Mouse (Mus musculus): Measurements from ENCODE around the gene Krtap14. TPM values are rescaled to one million over a fixed set of nuclear protein-coding genes. Genes with fewer than 3 reads are reported as not detected.

Krtap14 gene
- not detected for total RNA-seq (2021)
- long read RNA-seq, experiment 1, result 0 reads
- long read RNA-seq, experiment 2, result 0 reads

DNA sequence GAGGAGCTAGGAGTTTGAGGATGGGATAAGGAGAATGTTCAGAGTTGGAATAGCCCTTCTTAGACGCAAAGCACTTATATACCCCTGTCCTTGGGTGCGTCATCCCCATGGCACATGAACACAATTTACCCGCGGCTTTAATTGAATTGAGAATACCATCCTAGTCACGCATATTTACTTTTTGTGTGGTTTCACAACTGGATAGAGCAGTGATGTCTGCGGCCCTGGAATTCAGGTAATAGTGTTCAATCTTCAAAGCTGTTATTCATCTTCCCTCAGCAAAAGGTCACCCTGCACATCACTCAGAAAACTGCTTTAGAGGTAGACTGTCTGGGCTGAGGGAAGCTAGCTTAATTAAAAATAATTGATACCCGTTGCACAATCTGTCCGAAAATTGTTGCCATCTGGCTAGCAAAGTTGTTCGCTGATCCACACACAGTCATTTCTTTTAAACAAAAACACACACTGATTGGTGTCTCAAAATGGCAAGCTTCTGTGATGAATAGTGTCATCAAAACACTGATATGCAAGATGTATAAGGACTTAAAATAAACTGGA lies at the start of gene Krtap14:
Gene Krtap14 (minus strand): TSS at position 51 of the 558 bp plus-strand sequence.
- DNase-seq, result no peak
- intact Hi-C loops (cut with DNase I; ENCODE audit: low total_unique reads), result loop anchor here (5.0 kb wide), 1 partner anchor 169 kb away; no protein-coding TSS in a partner anchor

DNA sequence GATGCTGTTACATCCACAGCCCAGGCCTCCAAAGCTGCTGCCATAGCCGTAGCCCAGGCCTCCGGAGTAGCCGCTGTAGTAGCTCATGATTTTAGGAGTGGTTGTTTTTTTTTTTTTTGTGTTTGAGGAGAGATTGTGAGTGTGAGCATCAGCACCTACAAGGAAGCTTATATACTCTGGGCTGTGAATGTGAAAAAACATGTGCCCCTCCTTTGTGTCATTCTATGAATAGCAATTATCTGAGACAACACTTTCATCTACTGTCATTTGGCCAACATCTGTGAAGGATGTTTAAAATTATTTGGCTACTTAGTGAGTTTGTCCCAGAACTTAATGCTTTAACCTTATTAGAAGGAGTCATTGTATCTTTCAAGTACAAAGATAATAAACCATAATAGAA lies 48.2 kb upstream of the Krtap14 start, which contains the start of gene Krtap19-2:
Gene Krtap19-2 (minus strand): TSS at position 101 of the 400 bp plus-strand sequence.
- intact Hi-C loops (cut with DNase I; ENCODE audit: low total_unique reads), result no loop called here
- DNase-seq, result no peak

DNA sequence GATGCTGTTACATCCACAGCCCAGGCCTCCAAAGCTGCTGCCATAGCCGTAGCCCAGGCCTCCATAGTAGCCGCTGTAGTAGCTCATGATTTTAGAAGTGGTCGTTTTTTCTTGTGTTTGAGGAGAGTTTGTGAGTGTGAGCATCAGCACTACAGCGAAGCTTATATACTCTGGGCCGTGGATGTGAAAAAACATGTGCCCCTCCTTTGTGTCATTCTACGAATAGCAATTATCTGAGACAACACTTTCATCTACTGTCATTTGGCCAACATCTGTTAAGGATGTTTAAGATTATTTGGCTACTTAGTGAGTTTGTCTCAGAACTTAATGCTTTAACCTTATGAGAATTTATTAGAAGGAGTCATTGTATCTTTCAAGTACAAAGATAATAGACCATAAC lies 43.4 kb upstream of the Krtap14 start, which contains the start of gene Krtap19-1:
Gene Krtap19-1 (minus strand): TSS at position 101 of the 400 bp plus-strand sequence.
- no peak for DNase-seq
- intact Hi-C loops (cut with DNase I; ENCODE audit: low total_unique reads), result no loop called here

DNA sequence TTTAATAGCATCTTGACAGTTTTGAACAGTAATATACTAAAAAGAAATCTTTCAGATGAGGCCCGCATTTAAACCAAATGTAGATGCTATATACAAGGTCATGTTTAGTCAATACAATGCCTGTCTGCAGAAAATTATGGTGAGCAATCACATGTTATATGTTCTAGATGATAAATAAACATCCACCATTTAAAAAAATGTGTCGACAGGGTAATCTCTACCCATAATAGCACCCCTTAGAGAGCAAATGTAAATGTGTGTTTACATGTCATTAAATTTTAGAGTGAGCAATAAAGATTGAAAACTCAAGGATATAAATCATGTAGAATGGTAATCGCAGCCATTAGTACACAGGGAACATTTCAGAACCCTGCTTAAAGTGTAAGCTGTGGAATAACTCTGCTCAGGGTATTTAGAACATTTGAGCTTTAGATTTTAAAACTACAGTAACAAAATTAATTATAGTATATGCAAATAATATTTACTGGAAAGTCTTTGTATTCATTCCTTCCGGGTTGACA lies 39.0 kb upstream of the Krtap14 start:
- intact Hi-C loops (cut with DNase I; ENCODE audit: low total_unique reads), result no loop called here

DNA sequence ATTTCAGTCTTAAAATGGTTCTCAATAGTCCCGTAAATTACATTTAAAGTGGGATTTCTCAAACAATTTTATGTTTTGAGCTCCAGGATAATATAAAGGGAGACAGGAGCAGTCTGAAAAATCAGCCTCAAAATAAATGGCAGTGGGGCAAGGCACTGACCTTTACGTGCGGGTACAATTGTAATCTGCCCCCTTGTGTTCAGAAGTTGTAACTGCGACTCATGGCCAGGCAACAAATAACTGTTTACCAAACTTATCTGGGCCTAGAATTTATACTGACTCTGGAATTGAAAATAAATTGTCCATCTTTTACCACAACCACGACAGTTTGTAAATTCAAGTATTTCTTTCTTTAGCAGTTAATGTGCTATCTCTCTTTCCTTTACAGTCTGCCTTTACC lies 25.5 kb upstream of the Krtap14 start:
- intact Hi-C loops (cut with DNase I; ENCODE audit: low total_unique reads), result no loop called here
- no peak for DNase-seq

More for the DNA sequence above, 39.0 kb upstream of the Krtap14 start:
- DNase-seq, result no peak

DNA sequence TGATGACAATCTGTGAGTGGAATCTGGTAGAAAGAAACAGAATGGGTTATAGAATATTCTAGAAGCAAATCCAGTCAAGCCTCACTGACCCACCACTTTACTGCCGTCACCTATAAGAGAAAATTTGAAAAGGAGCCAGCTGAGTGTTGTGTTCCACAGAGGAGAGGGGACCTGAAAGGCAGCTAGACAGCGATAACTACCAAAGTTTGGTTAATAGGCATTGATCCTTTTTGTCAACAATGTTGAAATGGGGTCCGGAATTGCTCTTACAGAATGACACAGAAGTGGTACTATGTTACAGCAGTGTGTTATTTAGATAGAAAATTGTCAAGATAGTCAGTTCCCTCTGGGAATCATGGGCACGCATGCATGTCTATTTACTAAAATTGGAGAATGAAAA lies 22.6 kb upstream of the Krtap14 start:
- DNase-seq, result no peak
- intact Hi-C loops (cut with DNase I; ENCODE audit: low total_unique reads), result no loop called here

DNA sequence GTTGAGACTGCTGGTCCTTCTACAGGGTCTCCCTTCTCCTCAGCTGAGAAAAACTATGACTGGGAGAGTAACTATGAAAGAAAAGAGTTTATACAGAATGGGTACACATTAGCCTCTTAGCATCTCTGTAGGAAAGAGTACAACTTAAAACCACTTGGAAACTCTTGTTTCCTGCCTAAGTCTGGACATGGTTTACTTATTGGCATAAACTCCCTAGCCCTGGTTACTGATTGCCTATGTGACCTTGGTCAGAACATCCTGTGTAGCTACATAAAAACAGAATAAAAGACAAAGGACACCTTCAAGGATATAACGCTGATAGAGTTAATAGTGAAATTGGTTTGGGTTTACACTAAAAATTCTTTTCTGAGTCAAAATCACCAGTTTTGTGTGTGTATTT lies 21.4 kb upstream of the Krtap14 start:
- no peak for DNase-seq
- intact Hi-C loops (cut with DNase I; ENCODE audit: low total_unique reads), result no loop called here

DNA sequence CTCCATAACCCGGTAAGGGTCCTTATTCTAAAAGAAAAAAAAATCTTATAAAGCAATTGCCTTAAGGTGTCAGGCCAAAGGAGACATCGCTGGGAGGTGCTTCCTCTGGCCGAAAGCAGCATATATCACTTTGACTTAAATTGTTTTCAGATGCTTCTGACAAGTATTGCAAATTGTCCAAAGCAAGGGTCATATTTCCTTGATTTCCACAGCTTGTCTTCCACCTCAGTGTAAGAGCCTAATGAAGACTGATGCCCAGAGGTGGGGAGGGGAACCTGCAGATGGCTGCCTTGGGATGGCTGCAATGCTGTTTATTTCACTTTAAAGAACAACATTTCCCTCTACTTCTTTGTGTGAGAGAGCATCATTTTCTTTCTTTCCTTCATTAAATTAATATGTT lies 1.0 kb upstream of the Krtap14 start:
- DNase-seq, result no peak
- intact Hi-C loops (cut with DNase I; ENCODE audit: low total_unique reads), result loop anchor here (5.0 kb wide), 1 partner anchor 170 kb away; no protein-coding TSS in a partner anchor

DNA sequence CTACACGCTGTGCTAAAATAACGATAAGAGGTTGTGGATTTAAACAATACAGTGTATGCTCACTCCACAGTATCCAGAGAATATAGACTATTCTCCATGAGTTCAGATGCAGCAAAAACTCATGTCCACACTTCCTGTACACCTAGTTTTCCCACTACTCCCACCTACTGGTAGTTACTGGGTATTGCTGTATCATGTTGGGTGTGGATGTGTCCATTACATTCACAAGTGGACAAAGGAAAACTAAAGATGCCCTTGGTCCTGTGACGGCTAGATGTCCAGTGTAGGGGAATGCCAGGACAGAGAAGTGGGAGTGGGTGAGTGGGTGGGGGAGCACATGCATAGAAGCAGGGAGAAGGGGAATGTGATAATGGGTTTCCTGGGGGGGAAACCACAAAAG lies 2.2 kb downstream of the Krtap14 start:
- no peak for DNase-seq
- intact Hi-C loops (cut with DNase I; ENCODE audit: low total_unique reads), result no loop called here

DNA sequence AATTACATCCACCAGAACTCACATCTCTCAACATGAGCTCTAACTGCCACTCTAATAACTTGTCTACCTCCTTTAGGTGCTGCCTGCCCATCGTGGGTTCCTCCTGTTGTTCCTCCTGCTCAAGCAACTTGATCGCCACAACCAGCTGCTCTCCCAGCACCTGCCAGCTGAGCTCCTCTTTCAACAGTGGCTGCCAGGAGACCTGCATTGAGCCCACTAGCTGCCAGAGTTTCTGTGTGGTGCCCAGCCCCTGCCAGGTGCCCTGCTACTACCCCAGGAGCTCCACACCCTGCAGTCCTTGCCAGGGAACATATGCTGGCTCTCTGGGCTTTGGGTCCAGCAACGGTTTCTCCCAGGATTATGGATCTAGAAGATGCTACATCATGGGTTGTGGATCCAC lies 5.9 kb downstream of the Krtap14 start, which contains the start of gene Krtap15:
Gene Krtap15 (plus strand): TSS at position 150 of the 400 bp plus-strand sequence.
- DNase-seq, result peak; percentile 45
- intact Hi-C loops (cut with DNase I; ENCODE audit: low total_unique reads), result no loop called here

DNA sequence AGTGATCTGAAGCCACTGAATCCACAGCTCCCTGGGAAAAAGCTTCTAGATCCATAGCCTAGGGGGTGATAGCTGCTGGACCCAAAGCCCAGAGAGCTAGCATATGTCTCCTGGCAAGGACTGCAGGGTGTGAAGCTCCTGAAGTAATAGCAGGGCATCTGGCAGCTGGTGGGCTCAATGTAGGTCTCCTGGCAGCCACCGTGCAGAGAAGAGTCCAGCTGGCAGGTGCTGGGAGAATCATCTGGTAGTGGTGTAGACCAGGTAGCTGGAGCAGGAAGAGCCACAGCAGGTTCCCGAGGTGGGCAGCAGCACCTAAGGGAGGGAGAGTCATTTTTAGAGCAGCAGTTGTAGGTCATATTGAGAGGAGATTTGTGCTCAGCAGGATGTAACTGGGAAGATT lies 14.1 kb downstream of the Krtap14 start, which contains the start of gene Gm20741:
Gene Gm20741 (minus strand): TSS at position 394 of the 400 bp plus-strand sequence.
- no peak for DNase-seq
- intact Hi-C loops (cut with DNase I; ENCODE audit: low total_unique reads), result no loop called here

DNA sequence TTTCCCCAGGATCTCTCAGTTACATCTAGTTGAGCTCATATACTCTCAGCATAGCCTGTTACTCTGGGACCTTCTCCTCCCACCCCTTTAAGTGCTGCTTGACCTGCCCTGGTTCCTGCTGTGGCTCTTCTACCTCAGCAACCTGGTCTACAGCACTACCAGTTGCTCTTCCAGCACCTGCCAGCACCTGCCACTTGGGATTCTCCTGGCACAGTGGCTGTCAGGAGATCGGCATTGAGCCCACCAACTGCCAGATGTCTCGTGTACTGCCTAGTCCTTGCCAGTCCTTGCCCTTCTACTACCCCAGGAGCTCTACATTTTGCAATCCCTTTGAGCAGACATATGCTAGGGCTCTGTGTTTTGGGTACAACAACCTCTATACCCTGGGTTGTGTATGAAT lies 39.2 kb downstream of the Krtap14 start:
- intact Hi-C loops (cut with DNase I; ENCODE audit: low total_unique reads), result no loop called here
- no peak for DNase-seq

DNA sequence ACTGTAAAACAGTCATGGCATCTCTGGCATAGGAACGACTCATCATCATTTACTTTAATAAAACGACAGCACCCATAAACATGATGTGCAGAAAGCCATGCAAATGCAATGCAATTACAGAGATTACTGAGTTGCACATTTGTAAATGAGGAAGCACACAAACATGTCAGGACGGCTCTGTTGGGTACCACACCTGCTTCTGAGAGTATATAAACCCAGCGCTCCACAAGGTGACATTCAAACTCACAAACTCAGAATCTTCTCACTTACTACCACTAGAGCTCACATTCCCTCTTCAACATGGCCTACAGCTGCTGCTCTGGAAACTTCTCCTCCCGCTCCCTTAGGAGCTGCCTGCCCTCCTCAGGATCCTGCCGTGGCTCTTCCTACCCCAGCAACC lies 48.3 kb downstream of the Krtap14 start, which contains the start of gene Gm5965:
Gene Gm5965 (plus strand): TSS at position 301 of the 400 bp plus-strand sequence.
- DNase-seq, result no peak
- intact Hi-C loops (cut with DNase I; ENCODE audit: low total_unique reads), result no loop called here

DNA sequence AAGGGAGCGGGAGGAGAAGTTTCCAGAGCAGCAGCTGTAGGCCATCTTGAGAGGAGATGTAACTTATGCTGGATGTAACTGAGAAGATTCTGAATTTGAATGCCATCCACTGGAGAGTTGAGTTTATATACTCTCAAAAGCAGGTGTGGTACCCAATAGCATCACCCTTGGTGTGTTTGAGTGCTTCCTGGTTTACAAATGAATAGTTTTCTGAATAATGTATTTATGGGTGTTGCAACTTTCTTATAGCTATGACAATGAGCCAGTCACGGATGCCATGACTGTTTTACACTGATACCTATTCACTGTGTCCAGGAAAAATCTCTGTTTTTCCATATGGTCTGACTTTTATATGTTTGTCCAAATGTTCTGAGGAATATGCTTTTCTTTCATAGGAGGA lies 51.8 kb downstream of the Krtap14 start, which contains the start of gene 2310057N15Rik:
Gene 2310057N15Rik (minus strand): TSS at position 101 of the 400 bp plus-strand sequence.
- no peak for DNase-seq
- intact Hi-C loops (cut with DNase I; ENCODE audit: low total_unique reads), result no loop called here

Other genes starting within 250 kb of the Krtap14 start
- not detected for gene Krtap24-1, start 213.9 kb downstream of the Krtap14 start, total RNA-seq (2021)
- gene 2310079G19Rik, start 198.5 kb downstream of the Krtap14 start, total RNA-seq (2021), result not detected
- gene Krtap26-1, start 178.3 kb downstream of the Krtap14 start, total RNA-seq (2021), result not detected
- not detected for gene Krtap27-1, start 154.5 kb downstream of the Krtap14 start, total RNA-seq (2021)
- gene 2310061N02Rik, start 118.2 kb downstream of the Krtap14 start, total RNA-seq (2021), result not detected
- gene Krtap13-1, start 97.3 kb downstream of the Krtap14 start, total RNA-seq (2021), result not detected
- gene Krtap13, start 74.5 kb downstream of the Krtap14 start, total RNA-seq (2021), result not detected
- gene 2310034C09Rik, start 67.3 kb downstream of the Krtap14 start, total RNA-seq (2021), result not detected
- not detected for gene 2310057N15Rik, start 51.9 kb downstream of the Krtap14 start, total RNA-seq (2021)
- gene Gm5965, start 48.2 kb downstream of the Krtap14 start, total RNA-seq (2021), result not detected
- not detected for gene Gm20741, start 13.9 kb downstream of the Krtap14 start, total RNA-seq (2021)
- not detected for gene Krtap15, start 5.9 kb downstream of the Krtap14 start, total RNA-seq (2021)
- not detected for gene Krtap19-1, start 43.3 kb upstream of the Krtap14 start, total RNA-seq (2021)
- not detected for gene Krtap19-2, start 48.1 kb upstream of the Krtap14 start, total RNA-seq (2021)
- gene Krtap19-3, start 51.9 kb upstream of the Krtap14 start, total RNA-seq (2021), result not detected
- not detected for gene Krtap19-4, start 58.9 kb upstream of the Krtap14 start, total RNA-seq (2021)
- not detected for gene Krtap19-5, start 70.3 kb upstream of the Krtap14 start, total RNA-seq (2021)
- not detected for gene Krtap19-9b, start 106.1 kb upstream of the Krtap14 start, total RNA-seq (2021)
- gene Krtap16-3, start 136.7 kb upstream of the Krtap14 start, total RNA-seq (2021), result not detected
- gene Krtap22-2, start 184.6 kb upstream of the Krtap14 start, total RNA-seq (2021), result not detected
- gene Gm10229, start 189.1 kb upstream of the Krtap14 start, total RNA-seq (2021), result not detected
- gene Krtap6-1, start 205.6 kb upstream of the Krtap14 start, total RNA-seq (2021), result not detected
- gene Gm10228, start 215.3 kb upstream of the Krtap14 start, total RNA-seq (2021), result not detected
- gene Krtap6-5, start 221.7 kb upstream of the Krtap14 start, total RNA-seq (2021), result not detected
- not detected for gene 1110025L11Rik, start 237.9 kb upstream of the Krtap14 start, total RNA-seq (2021)